Mouse (Mus musculus): ENCODE data around the gene Krtap4-6.

- no peak for TF ChIP-seq POLR2A (IDR thresholded peaks at IDR 0.05; ENCODE audit: insufficient read depth, low read length)
- no peak for TF ChIP-seq EP300 (IDR thresholded peaks at IDR 0.05; ENCODE audit: insufficient read depth, low read depth, low read length)
Measured at GRCm38 (mm10) chr11:99657051-99657450, 8.7 kb downstream of the Krtap4-6 start.

All from ES-Bruce4 (cell line).